Mouse (Mus musculus) kidney, adult 2 months (tissue): ENCODE data around the gene Il17re.

Source experiments
- CTCF ChIP-seq: fragments of 200-500 bp; conservative IDR thresholded peaks from 2 replicates; pipeline ENCODE4 v1.5.1; 2011; ENCODE audit warnings: low read depth, mild to moderate bottlenecking, control low read depth, low read length, moderate library complexity, mixed read lengths; ENCODE audit not compliant: insufficient read depth, insufficient read length
- POLR2A ChIP-seq: fragments of 200-500 bp; IDR thresholded peaks from one replicate; pipeline ENCODE4 v1.6.1; 2011; ENCODE audit warnings: low read depth, low read length, control low read depth

GRCm38 (mm10) chr6:113508272-113508946 is 50.1 kb downstream of the Il17re start:
- TF ChIP-seq CTCF (no peak), POLR2A (no peak)
